Comparison of ENCODE assay signal across 23 mouse cellular contexts in genomic region chr15:93298197-93298596, GRCm38 (mm10). TPM values are rescaled to one million over a fixed set of nuclear protein-coding genes. Genes with fewer than 3 reads are reported as not detected.
DNase-seq lines count a peak whose midpoint lies in the region; ATAC-seq and TF ChIP-seq lines count a peak whose summit lies in the region.
"Had no signal": no experiment of that assay in that cellular context is flagged by ENCODE, and none has a peak within 500 bp of the region (broad histone marks: within the 10 kb centered on the region; RNA-seq: fewer than 3 reads in every experiment).

No protein-coding gene starts in this region.

- intact Hi-C loops in left cerebral cortex, postnatal 4 days (cut with DNase I) = no loop called here

- H3K27ac ChIP-seq in liver, embryonic 15.5 days (replicated peaks) = 0 out of 2 replicates have a peak overlapping the region, but pooled peaks have one; percentile 24
- H3K27ac ChIP-seq in liver, postnatal 0 days (ENCODE audit: low read depth) = no peak overlapping the region
- no peak overlapping the region for H3K27ac ChIP-seq in heart, embryonic 10.5 days
- H3K27ac ChIP-seq: forebrain, embryonic 10.5 days; gastrocnemius, adult 2 months; heart, embryonic 13.5 days; midbrain, embryonic 10.5 days; neural tube, embryonic 12.5 days had no signal

- H3K4me3 ChIP-seq in liver, embryonic 15.5 days (replicated peaks) = no peak overlapping the region
- no peak overlapping the region for H3K4me3 ChIP-seq in liver, postnatal 0 days (ENCODE audit: low read depth, low read length)
- no peak overlapping the region for H3K4me3 ChIP-seq in heart, embryonic 10.5 days
- H3K4me3 ChIP-seq: forebrain, embryonic 10.5 days; gastrocnemius, adult 2 months; heart, embryonic 13.5 days; midbrain, embryonic 10.5 days; neural tube, embryonic 12.5 days had no signal

- H3K4me2 ChIP-seq in liver, embryonic 15.5 days = no peak overlapping the region
- H3K4me2 ChIP-seq in liver, postnatal 0 days (ENCODE audit: low read depth, low read length) = no peak overlapping the region
- H3K4me2 ChIP-seq: heart, embryonic 13.5 days; neural tube, embryonic 12.5 days had no signal

- no peak for ATAC-seq in liver, embryonic 15.5 days (ENCODE audit: insufficient read depth)
- no peak for ATAC-seq in liver, postnatal 0 days
- peak; percentile 83 for ATAC-seq in inflammation-experienced regulatory T-cells, adult 6 months

- TF ChIP-seq EP300 in liver, postnatal 0 days (IDR thresholded peaks at IDR 0.05; ENCODE audit: low read depth) = no peak

- no peaks in the 10 kb centered on the region for H3K9me3 ChIP-seq in liver, embryonic 15.5 days (replicated peaks)
- H3K9me3 ChIP-seq in liver, postnatal 0 days (ENCODE audit: low read length) = no peaks in the 10 kb centered on the region
- H3K9me3 ChIP-seq in heart, embryonic 10.5 days = no peaks in the 10 kb centered on the region
- H3K9me3 ChIP-seq: forebrain, embryonic 10.5 days; heart, embryonic 13.5 days; midbrain, embryonic 10.5 days; neural tube, embryonic 12.5 days had no signal

- no peaks in the 10 kb centered on the region for H3K36me3 ChIP-seq in liver, embryonic 15.5 days (replicated peaks)
- H3K36me3 ChIP-seq in liver, postnatal 0 days (replicated peaks; ENCODE audit: insufficient read depth, low read length) = 0 out of 2 replicates have a peak, but pooled peaks cover 2% of the 10 kb centered on the region
- H3K36me3 ChIP-seq in splenic B cell, adult 2 months (ENCODE audit: control insufficient read depth, insufficient read depth, low read length, poor library complexity, severe bottlenecking) = no peaks in the 10 kb centered on the region
- 0 out of 2 replicates have a peak, but pooled peaks cover 6% of the 10 kb centered on the region for H3K36me3 ChIP-seq in heart, embryonic 10.5 days
- H3K36me3 ChIP-seq: midbrain, embryonic 10.5 days had no signal

- peaks cover 26% of the 10 kb centered on the region for H3K4me1 ChIP-seq in liver, embryonic 15.5 days (replicated peaks)
- peaks cover 16% of the 10 kb centered on the region for H3K4me1 ChIP-seq in liver, postnatal 0 days (ENCODE audit: insufficient read depth)
- peaks cover 14% of the 10 kb centered on the region for H3K4me1 ChIP-seq in heart, embryonic 10.5 days
- H3K4me1 ChIP-seq: neural tube, embryonic 12.5 days had no signal

- DNase-seq in liver, postnatal 0 days = no peak
- DNase-seq in MEL-GATA-1-ER (ENCODE audit: extremely low read depth, low read depth) = peak; percentile 46
- DNase-seq in splenic B cell, adult 2 months (ENCODE audit: low read depth, low spot score) = peak; percentile 32
- DNase-seq in left cerebral cortex, postnatal 4 days = no peak
- no peak for DNase-seq in heart, embryonic 10.5 days (ENCODE audit: low spot score)
- DNase-seq in yolk sac, embryonic 10.5 days (ENCODE audit: low spot score) = no peak
- DNase-seq: adrenal gland, postnatal 36 days; cerebellum, adult 18-20 months; cerebellum, postnatal 36 days; gastrocnemius, adult 2 months; heart, adult 11 months; heart, postnatal 36 days; kidney, adult 2 months; kidney, postnatal 4 days; lung, adult 18-20 months; lung, postnatal 14 days; thymus, postnatal 25 days had no signal

- TF ChIP-seq CTCF in liver, postnatal 0 days (IDR thresholded peaks at IDR 0.05; ENCODE audit: low read depth) = no peak

- H3K27me3 ChIP-seq in liver, embryonic 15.5 days = no peaks in the 10 kb centered on the region
- H3K27me3 ChIP-seq in liver, postnatal 0 days (ENCODE audit: insufficient read depth, low read length) = no peaks in the 10 kb centered on the region
- H3K27me3 ChIP-seq in splenic B cell, adult 2 months (ENCODE audit: control insufficient read depth, insufficient read depth, low read length, poor library complexity, severe bottlenecking) = no peaks in the 10 kb centered on the region
- no peaks in the 10 kb centered on the region for H3K27me3 ChIP-seq in heart, embryonic 10.5 days (ENCODE audit: insufficient read depth, poor library complexity, severe bottlenecking)
- H3K27me3 ChIP-seq: heart, embryonic 13.5 days; neural tube, embryonic 12.5 days had no signal

- H3K9ac ChIP-seq in liver, embryonic 15.5 days = no peak overlapping the region
- H3K9ac ChIP-seq in liver, postnatal 0 days (replicated peaks) = no peak overlapping the region
- H3K9ac ChIP-seq: heart, embryonic 13.5 days; neural tube, embryonic 12.5 days had no signal

- 22% methylated on average over 2 of the region's 2 CpGs for WGBS in liver, embryonic 15.5 days (ENCODE audit: insufficient replicate concordance)
- 33% methylated on average over 2 of the region's 2 CpGs for WGBS in liver, postnatal 0 days (ENCODE audit: insufficient replicate concordance)
- WGBS in heart, embryonic 10.5 days = 89% methylated on average over 2 of the region's 2 CpGs

RNA-seq across cellular contexts. Expression of gene Gxylt1, which starts 23.2 kb away (rescaled TPM):
- polyA plus RNA-seq in liver, embryonic 15.5 days (2015; fragmentation: Nextera tagmentation; extraction: Ambion mirVana) = 2.8 and 3.1 TPM in 2 replicates
- 1.8 and 2.0 TPM in 2 replicates for polyA plus RNA-seq in liver, postnatal 0 days (2015; fragmentation: Nextera tagmentation; extraction: Ambion mirVana)
- 1 to 10 TPM; 6.8 to 7.2 (median 7.0) TPM for polyA plus RNA-seq in inflammation-experienced regulatory T-cells, adult 6 months (2017; shearing (Covaris generic))
- total RNA-seq in left cerebral cortex, postnatal 4 days (2021) = 10 to 100 TPM; 12.9 to 14.7 TPM
- 14.3 and 17.2 TPM in 2 replicates for polyA plus RNA-seq in heart, embryonic 10.5 days (2016; fragmentation: Nextera tagmentation; extraction: Ambion mirVana)

RNA-seq across cellular contexts. Expression of gene Yaf2, which starts 38.5 kb away (rescaled TPM):
- polyA plus RNA-seq in liver, embryonic 15.5 days (2015; fragmentation: Nextera tagmentation; extraction: Ambion mirVana) = 25.9 and 26.5 TPM in 2 replicates
- polyA plus RNA-seq in liver, postnatal 0 days (2015; fragmentation: Nextera tagmentation; extraction: Ambion mirVana) = 25.7 and 26.4 TPM in 2 replicates
- 10 to 100 TPM; 25.6 to 36.2 (median 33.0) TPM for polyA plus RNA-seq in inflammation-experienced regulatory T-cells, adult 6 months (2017; shearing (Covaris generic))
- total RNA-seq in left cerebral cortex, postnatal 4 days (2021) = 10 to 100 TPM; 72.7 to 77.1 TPM
- polyA plus RNA-seq in heart, embryonic 10.5 days (2016; fragmentation: Nextera tagmentation; extraction: Ambion mirVana) = 116 and 127 TPM in 2 replicates

Comparison
In these comparisons a context has a peak if more than half of its experiments do, and no peak if none do; other contexts are left out.
1. DNase-seq: peak in MEL-GATA-1-ER (single experiment) and splenic B cell, adult 2 months (single experiment); none in liver, postnatal 0 days (single experiment), left cerebral cortex, postnatal 4 days (single experiment), heart, embryonic 10.5 days (single experiment) and yolk sac, embryonic 10.5 days (single experiment).